Mouse (Mus musculus): ENCODE results near the gene Gpsm1. TPM values are rescaled to one million over a fixed set of nuclear protein-coding genes. Genes with fewer than 3 reads are reported as not detected.

Gene Gpsm1
- total and polyA plus RNA-seq, 3 experiments: 1.4 to 6.9 TPM; not detected in 1

DNA sequence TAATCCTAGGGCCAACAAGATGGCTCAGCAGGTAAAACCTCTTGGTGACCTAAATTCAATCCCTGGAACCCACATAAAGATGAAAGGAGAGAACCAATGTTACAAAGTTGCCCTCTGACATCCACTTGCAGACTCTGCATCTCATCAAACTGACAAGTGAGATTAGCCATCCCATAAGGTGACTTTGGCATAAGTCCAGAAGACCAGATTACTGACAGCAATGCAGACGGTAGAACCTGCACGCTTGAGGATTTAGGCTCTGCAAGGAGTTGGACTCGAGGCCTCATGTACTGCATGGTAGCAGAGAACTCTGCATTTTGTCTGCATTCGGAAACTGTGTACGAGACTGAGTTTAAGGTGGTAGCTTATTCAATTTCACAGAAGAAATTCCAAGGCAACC is 25.2 kb upstream of the Gpsm1 start:
- H3K4me3 ChIP-seq (ENCODE audit: control insufficient read depth in 1 of 2, insufficient read depth in 1 of 2, low read depth in 2 of 2, low read length in 2 of 2): no peak overlapping the region
- DNase-seq (ENCODE audit: low read depth, low spot score): no peak
- H3K27me3 ChIP-seq (ENCODE audit: control insufficient read depth in 1 of 2, insufficient read depth in 2 of 2, low read length in 2 of 2): peaks cover 0 to 3% of the 10 kb centered on the region in 2 experiments; a peak in 1 of 4 replicates
- no peaks in the 10 kb centered on the region for H3K9me3 ChIP-seq (replicated peaks; ENCODE audit: insufficient read depth, low read length)
- no peaks in the 10 kb centered on the region for H3K79me2 ChIP-seq (ENCODE audit: control insufficient read depth, insufficient read depth, low read length, poor library complexity)
- H3K4me1 ChIP-seq (ENCODE audit: control insufficient read depth in 1 of 2, insufficient read depth in 2 of 2, low read length in 2 of 2): no peaks in the 10 kb centered on the region; a peak in 1 of 4 replicates
- H3K36me3 ChIP-seq (ENCODE audit: control insufficient read depth in 1 of 2, insufficient read depth in 2 of 2, low read length in 2 of 2): no peaks in the 10 kb centered on the region
- H3K9ac ChIP-seq (ENCODE audit: control insufficient read depth, low read depth, low read length, poor library complexity, severe bottlenecking): no peak overlapping the region
- H3K27ac ChIP-seq (ENCODE audit: control insufficient read depth, low read depth, low read length): no peak overlapping the region
- TF ChIP-seq TBP (IDR thresholded peaks at IDR 0.05; ENCODE audit: low read depth, low read length): no peak
- TF ChIP-seq MYC (IDR thresholded peaks at IDR 0.05; ENCODE audit: low read depth, low read length): no peak
- TF ChIP-seq ELF1 (IDR thresholded peaks at IDR 0.05; ENCODE audit: low read depth, low read length): no peak
- TF ChIP-seq MAX (IDR thresholded peaks at IDR 0.05; ENCODE audit: low read length): no peak
- no peak for TF ChIP-seq ZNF384 (IDR thresholded peaks at IDR 0.05; ENCODE audit: low read depth, low read length)
- TF ChIP-seq MAZ (IDR thresholded peaks at IDR 0.05; ENCODE audit: low read depth, low read length): no peak
- TF ChIP-seq CHD1 (IDR thresholded peaks at IDR 0.05; ENCODE audit: low read depth, low read length): no peak
- TF ChIP-seq POLR2AphosphoS2 (IDR thresholded peaks at IDR 0.05; ENCODE audit: low read length): no peak
- TF ChIP-seq POLR2A (IDR thresholded peaks at IDR 0.05; ENCODE audit: control insufficient read depth in 1 of 2, insufficient read depth in 1 of 2, low read depth in 1 of 2, low read length in 2 of 2, poor library complexity in 1 of 2): no peak
- TF ChIP-seq CHD2 (IDR thresholded peaks at IDR 0.05; ENCODE audit: low read length): no peak
- no peak for TF ChIP-seq ZMIZ1 (IDR thresholded peaks at IDR 0.05; ENCODE audit: low read depth, low read length)
- no peak for TF ChIP-seq TAL1 (IDR thresholded peaks at IDR 0.05; ENCODE audit: low read length)
- no peak for TF ChIP-seq POLR2AphosphoS5 (IDR thresholded peaks at IDR 0.05; ENCODE audit: borderline replicate concordance, low read depth, low read length)
- no peak for TF ChIP-seq JUND (IDR thresholded peaks at IDR 0.05; ENCODE audit: low read depth, low read length)
- TF ChIP-seq HCFC1 (IDR thresholded peaks at IDR 0.05; ENCODE audit: low read depth, low read length): no peak
- TF ChIP-seq TCF12 (IDR thresholded peaks at IDR 0.05; ENCODE audit: low read depth, low read length): no peak
- no peak for TF ChIP-seq SMC3 (IDR thresholded peaks at IDR 0.05; ENCODE audit: low read depth, low read length)
- no peak for TF ChIP-seq EP300 (IDR thresholded peaks at IDR 0.05; ENCODE audit: low read depth in 1 of 2, low read length in 2 of 2)
- TF ChIP-seq USF1 (IDR thresholded peaks at IDR 0.05; ENCODE audit: low read depth, low read length): no peak
- TF ChIP-seq KAT2A (conservative IDR thresholded peaks at IDR 0.05; ENCODE audit: low read depth, low read length): no peak

- no peak within 1 kb of the TSS for H3K27ac ChIP-seq (ENCODE audit: control insufficient read depth, low read depth, low read length)
- H3K4me3 ChIP-seq (ENCODE audit: control insufficient read depth in 1 of 2, insufficient read depth in 1 of 2, low read depth in 2 of 2, low read length in 2 of 2): no peak within 1 kb of the TSS
- no peaks in the 10 kb centered on the region for H3K4me1 ChIP-seq (ENCODE audit: control insufficient read depth in 1 of 2, insufficient read depth in 2 of 2, low read length in 2 of 2)
- TF ChIP-seq EP300 (IDR thresholded peaks at IDR 0.05; ENCODE audit: low read depth in 1 of 2, low read length in 2 of 2) (no peak), NELFE (IDR thresholded peaks at IDR 0.05; ENCODE audit: low read depth, low read length) (no peak), MYC (IDR thresholded peaks at IDR 0.05; ENCODE audit: low read depth, low read length) (no peak), ZNF384 (IDR thresholded peaks at IDR 0.05; ENCODE audit: low read depth, low read length) (no peak), SIN3A (IDR thresholded peaks at IDR 0.05; ENCODE audit: low read length) (no peak), POLR2AphosphoS5 (IDR thresholded peaks at IDR 0.05; ENCODE audit: borderline replicate concordance, low read depth, low read length) (no peak)
- no peaks in the 10 kb centered on the region for H3K9me3 ChIP-seq (replicated peaks; ENCODE audit: insufficient read depth, low read length)
- H3K36me3 ChIP-seq (ENCODE audit: control insufficient read depth in 1 of 2, insufficient read depth in 2 of 2, low read length in 2 of 2): no peaks in the 10 kb centered on the region
- DNase-seq (ENCODE audit: low read depth, low spot score): no peak
- H3K79me2 ChIP-seq (ENCODE audit: control insufficient read depth, insufficient read depth, low read length, poor library complexity): no peaks in the 10 kb centered on the region
- no peak within 1 kb of the TSS for H3K9ac ChIP-seq (ENCODE audit: control insufficient read depth, low read depth, low read length, poor library complexity, severe bottlenecking)
- H3K27me3 ChIP-seq (ENCODE audit: control insufficient read depth in 1 of 2, insufficient read depth in 2 of 2, low read length in 2 of 2): peaks cover 0 to 6% of the 10 kb centered on the region in 2 experiments; a peak in 3 of 4 replicates
Observed at GRCm38 (mm10) chr2:26294457-26294856, 20.9 kb upstream of the Gpsm1 start, which contains the start of gene Ccdc187. Ccdc187 (minus strand) TSS chr2:26294557.
